Mouse (Mus musculus): ENCODE results near the gene Usp47. TPM values are rescaled to one million over a fixed set of nuclear protein-coding genes. Genes with fewer than 3 reads are reported as not detected.
A peak's percentile ranks its signal among the peaks of the same experiment; 100 is the strongest.

Gene Usp47
- polyA plus RNA-seq, 1 experiment from 2014 or later = 58.1 TPM

DNA sequence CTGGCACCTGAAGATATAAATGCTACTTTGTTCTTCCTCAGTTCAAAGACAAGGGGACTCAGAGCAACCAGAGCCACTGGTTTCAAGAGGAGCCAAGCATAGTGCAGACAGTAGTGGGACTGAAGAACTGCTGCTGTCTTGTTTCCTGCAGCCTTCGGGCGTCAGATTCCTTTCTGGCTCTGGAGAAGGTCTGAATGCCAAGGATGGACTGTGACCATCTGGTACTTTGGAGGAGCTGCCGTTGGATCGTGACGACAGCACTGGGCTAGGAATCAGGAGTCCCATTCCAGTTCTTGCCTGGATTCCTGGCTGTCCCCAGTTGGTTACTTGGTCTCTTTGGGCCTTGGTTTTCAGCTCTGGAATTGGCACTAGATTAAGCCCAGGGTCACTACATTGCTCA lies 11.2 kb upstream of the Usp47 start:
- Histone ChIP-seq H3K9ac (replicated peaks) (no peak overlapping the region), H3K4me2 (no peak overlapping the region), H3K9me3 (replicated peaks) (no peaks in the 10 kb centered on the region), H3K27me3 (replicated peaks) (no peaks in the 10 kb centered on the region), H3K4me1 (no peaks in the 10 kb centered on the region), H3K27ac (replicated peaks) (no peak overlapping the region), H3K4me3 (replicated peaks) (no peak overlapping the region), H3K36me3 (no peaks in the 10 kb centered on the region)
- WGBS = 85% methylated on average over 5 of the region's 5 CpGs
- no peak for ATAC-seq (ENCODE audit: low FRiP score)

- H3K4me1 ChIP-seq = no peaks in the 10 kb centered on the region
- no peak overlapping the region for H3K4me2 ChIP-seq
- no peak for ATAC-seq (ENCODE audit: low FRiP score)
- WGBS = 84% methylated on average over 6 of the region's 6 CpGs
- no peak overlapping the region for H3K27ac ChIP-seq (replicated peaks)
- H3K9ac ChIP-seq (replicated peaks) = no peak overlapping the region
- H3K4me3 ChIP-seq (replicated peaks) = no peak overlapping the region
- no peaks in the 10 kb centered on the region for H3K9me3 ChIP-seq (replicated peaks)
- H3K36me3 ChIP-seq = no peaks in the 10 kb centered on the region
- no peaks in the 10 kb centered on the region for H3K27me3 ChIP-seq (replicated peaks)
Measured at GRCm38 (mm10) chr7:112012621-112013177, 10.6 kb upstream of the Usp47 start.

GRCm38 (mm10) chr7:112014148-112014547 lies 9.2 kb upstream of the Usp47 start:
- Histone ChIP-seq H3K27ac (replicated peaks) (no peak overlapping the region), H3K4me2 (no peak overlapping the region), H3K9me3 (replicated peaks) (no peaks in the 10 kb centered on the region), H3K4me1 (no peaks in the 10 kb centered on the region), H3K9ac (replicated peaks) (no peak overlapping the region), H3K27me3 (replicated peaks) (no peaks in the 10 kb centered on the region), H3K36me3 (no peaks in the 10 kb centered on the region), H3K4me3 (replicated peaks) (no peak overlapping the region)
- 67% methylated on average over 2 of the region's 2 CpGs for WGBS
- ATAC-seq (ENCODE audit: low FRiP score) = no peak

DNA sequence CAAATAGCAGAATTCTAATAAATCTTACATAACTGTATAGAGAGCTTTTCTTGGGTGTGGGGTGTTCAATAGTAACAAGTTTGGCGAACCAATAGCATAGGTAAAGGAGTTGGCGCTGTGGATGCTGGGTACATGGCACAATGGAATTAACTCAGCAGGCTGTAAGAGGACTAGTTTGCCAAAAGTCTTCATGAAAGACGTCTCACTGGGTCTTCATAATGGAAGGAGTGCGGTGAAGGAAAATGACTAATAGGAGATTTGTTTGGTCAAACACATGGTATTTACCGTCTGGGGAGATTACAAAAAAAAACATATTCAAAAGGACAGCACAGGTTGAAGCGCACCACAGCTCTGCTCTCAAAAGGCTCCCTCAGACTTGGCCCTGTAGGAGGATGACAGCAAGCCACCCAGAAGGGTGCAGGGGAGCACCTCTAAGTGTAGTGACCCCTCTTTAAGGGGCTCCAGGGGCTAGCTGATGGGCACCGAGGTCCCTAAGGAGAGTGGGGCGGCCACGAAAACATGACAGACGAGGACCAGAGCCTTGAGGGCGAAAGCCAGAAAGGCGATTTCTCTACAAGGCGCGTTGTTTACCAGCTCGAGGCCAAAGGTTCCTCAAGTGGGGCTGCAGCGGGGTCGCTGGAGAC lies 676 bp upstream of the Usp47 start:
- peak; percentile 68 for ATAC-seq (ENCODE audit: low FRiP score)
- H3K9me3 ChIP-seq (replicated peaks) = no peaks in the 10 kb centered on the region
- peak overlapping the region; percentile 83 for H3K4me2 ChIP-seq
- H3K4me3 ChIP-seq (replicated peaks) = peak overlapping the region; percentile 65
- peak overlapping the region; percentile 75 for H3K9ac ChIP-seq (replicated peaks)
- 18% methylated on average over 17 of the region's 17 CpGs for WGBS
- peaks cover 36% of the 10 kb centered on the region for H3K4me1 ChIP-seq
- H3K27me3 ChIP-seq (replicated peaks) = no peaks in the 10 kb centered on the region
- peak overlapping the region; percentile 98 for H3K27ac ChIP-seq (replicated peaks)
- no peaks in the 10 kb centered on the region for H3K36me3 ChIP-seq

DNA sequence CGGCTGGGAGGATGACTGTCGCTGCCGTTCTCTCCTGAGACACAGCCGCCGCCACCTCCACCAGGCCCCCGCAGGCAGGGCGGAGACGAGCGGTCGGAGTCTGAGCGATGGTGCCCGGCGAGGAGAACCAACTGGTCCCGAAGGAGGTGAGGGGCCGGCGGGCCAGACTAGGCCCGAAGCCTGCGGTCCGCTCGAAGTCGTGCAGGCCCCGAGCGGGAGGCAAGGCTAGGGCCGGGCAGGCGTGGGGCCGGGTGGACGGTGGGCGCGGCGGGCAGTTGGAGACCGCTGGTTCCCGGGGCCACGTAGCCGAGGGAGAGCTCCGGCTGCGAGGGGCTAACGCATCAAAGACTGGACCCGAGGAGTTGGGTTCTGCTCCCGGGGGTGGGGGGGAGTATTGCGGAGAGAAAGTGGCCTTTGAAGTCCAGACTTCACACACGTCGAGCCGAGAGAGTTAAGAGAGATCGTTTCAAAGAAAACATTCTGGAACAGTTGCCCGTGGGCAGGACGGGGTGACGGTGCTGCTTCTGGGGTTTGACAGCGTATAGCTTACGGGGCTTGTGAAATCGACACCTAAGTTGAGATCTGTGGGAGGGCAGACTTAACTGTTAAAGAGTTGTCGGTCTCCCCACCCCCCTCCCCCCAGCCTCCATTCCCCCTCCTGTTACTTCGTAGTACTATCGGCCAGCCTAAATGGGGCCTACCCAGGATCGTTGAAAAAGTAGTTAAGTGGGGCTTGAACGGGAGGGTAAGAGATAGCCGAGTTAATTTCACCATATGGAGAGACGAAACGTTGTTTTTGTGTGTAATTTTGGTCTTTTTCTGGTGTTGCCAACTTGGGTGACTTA lies 519 bp downstream of the Usp47 start:
- Histone ChIP-seq H3K9me3 (replicated peaks) (no peaks in the 10 kb centered on the region), H3K27ac (replicated peaks) (peak overlapping the region; percentile 98), H3K4me3 (replicated peaks) (peak overlapping the region; percentile 65), H3K4me2 (peak overlapping the region; percentile 83), H3K4me1 (peaks cover 43% of the 10 kb centered on the region), H3K9ac (replicated peaks) (peak overlapping the region; percentile 75), H3K36me3 (no peaks in the 10 kb centered on the region), H3K27me3 (replicated peaks) (no peaks in the 10 kb centered on the region)
- peak; percentile 82 for ATAC-seq (ENCODE audit: low FRiP score)
- WGBS = under 1% methylated on average over 58 of the region's 58 CpGs

- WGBS = 32% methylated on average over 7 of the region's 7 CpGs
- Histone ChIP-seq H3K4me3 (replicated peaks) (peak overlapping the region; percentile 65), H3K27me3 (replicated peaks) (no peaks in the 10 kb centered on the region), H3K36me3 (no peaks in the 10 kb centered on the region), H3K9me3 (replicated peaks) (no peaks in the 10 kb centered on the region), H3K27ac (replicated peaks) (peak overlapping the region; percentile 98), H3K4me1 (peaks cover 46% of the 10 kb centered on the region), H3K4me2 (peak overlapping the region; percentile 83), H3K9ac (replicated peaks) (peak overlapping the region; percentile 75)
- ATAC-seq (ENCODE audit: low FRiP score) = no peak
Measured at GRCm38 (mm10) chr7:112024446-112024730, 1.1 kb downstream of the Usp47 start.

- Histone ChIP-seq H3K9ac (replicated peaks) (peak overlapping the region; percentile 75; the same call in 1 of the 2 replicates), H3K36me3 (no peaks in the 10 kb centered on the region), H3K27me3 (replicated peaks) (no peaks in the 10 kb centered on the region), H3K4me1 (peaks cover 46% of the 10 kb centered on the region), H3K9me3 (replicated peaks) (no peaks in the 10 kb centered on the region), H3K4me2 (peak overlapping the region; percentile 83), H3K4me3 (replicated peaks) (peak overlapping the region; percentile 65), H3K27ac (replicated peaks) (no peak overlapping the region)
- no peak for ATAC-seq (ENCODE audit: low FRiP score)
- WGBS = 28% methylated on average over 5 of the region's 5 CpGs
Measured at GRCm38 (mm10) chr7:112024856-112025255, 1.6 kb downstream of the Usp47 start.

DNA sequence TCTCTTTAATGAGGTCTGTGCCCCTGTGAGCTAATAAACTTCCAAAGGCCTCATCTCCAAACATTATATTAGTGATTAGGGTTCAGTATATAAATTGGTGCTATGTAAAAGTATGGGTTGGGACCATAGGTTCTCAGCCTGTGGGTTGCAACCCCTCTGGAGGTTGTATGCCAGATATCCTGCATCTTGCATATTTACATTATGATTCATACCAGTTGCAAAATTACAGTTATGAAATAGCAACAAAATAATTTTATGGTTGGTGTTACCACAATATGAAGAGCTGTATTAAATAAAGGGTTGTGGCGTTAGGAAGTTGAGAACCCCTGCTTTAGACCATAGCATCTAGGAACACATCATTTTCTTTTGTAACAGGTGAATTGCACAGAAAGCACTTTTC lies 7.3 kb downstream of the Usp47 start:
- Histone ChIP-seq H3K9ac (replicated peaks) (no peak overlapping the region), H3K4me2 (no peak overlapping the region), H3K9me3 (replicated peaks) (no peaks in the 10 kb centered on the region), H3K4me3 (replicated peaks) (no peak overlapping the region), H3K4me1 (peaks cover 30% of the 10 kb centered on the region), H3K27me3 (replicated peaks) (no peaks in the 10 kb centered on the region), H3K36me3 (no peaks in the 10 kb centered on the region), H3K27ac (replicated peaks) (no peak overlapping the region)
- no peak for ATAC-seq (ENCODE audit: low FRiP score)
- WGBS = 91% methylated on average over 1 of the region's 1 CpGs

DNA sequence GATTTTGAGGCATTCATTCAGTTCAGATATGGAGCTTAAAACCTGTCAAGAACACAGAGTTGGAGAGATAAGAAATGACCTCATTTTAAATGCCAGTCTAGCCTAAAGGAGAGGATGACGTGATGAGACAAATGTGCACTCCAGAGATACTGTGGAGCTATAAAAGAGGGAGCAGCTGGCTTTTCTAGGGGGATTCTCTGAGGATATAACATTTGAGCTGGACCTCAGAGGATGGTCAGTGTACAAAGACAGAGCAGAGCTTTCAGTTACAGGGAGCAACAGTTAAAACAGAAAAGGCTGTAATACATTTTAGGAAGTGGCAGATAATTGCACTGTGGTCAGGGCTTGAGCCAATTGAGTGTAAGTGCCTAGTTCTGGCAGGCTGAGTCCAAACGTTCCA lies 12.5 kb downstream of the Usp47 start:
- H3K4me1 ChIP-seq = peaks cover 4% of the 10 kb centered on the region; the same call in 1 of the 2 replicates
- no peaks in the 10 kb centered on the region for H3K27me3 ChIP-seq (replicated peaks)
- no peak for ATAC-seq (ENCODE audit: low FRiP score)
- H3K4me3 ChIP-seq (replicated peaks) = no peak overlapping the region
- no peak overlapping the region for H3K4me2 ChIP-seq
- H3K9ac ChIP-seq (replicated peaks) = no peak overlapping the region
- no peaks in the 10 kb centered on the region for H3K36me3 ChIP-seq
- H3K27ac ChIP-seq (replicated peaks) = no peak overlapping the region
- 20% methylated on average over 2 of the region's 2 CpGs for WGBS
- H3K9me3 ChIP-seq (replicated peaks) = no peaks in the 10 kb centered on the region

- H3K4me2 ChIP-seq = no peak overlapping the region
- H3K4me1 ChIP-seq = peaks cover 4% of the 10 kb centered on the region; the same call in 1 of the 2 replicates
- H3K27me3 ChIP-seq (replicated peaks) = no peaks in the 10 kb centered on the region
- no peak for ATAC-seq (ENCODE audit: low FRiP score)
- H3K9me3 ChIP-seq (replicated peaks) = no peaks in the 10 kb centered on the region
- no peak overlapping the region for H3K9ac ChIP-seq (replicated peaks)
- WGBS = 79% methylated on average over 1 of the region's 1 CpGs
- no peak overlapping the region for H3K4me3 ChIP-seq (replicated peaks)
- no peaks in the 10 kb centered on the region for H3K36me3 ChIP-seq
- no peak overlapping the region for H3K27ac ChIP-seq (replicated peaks)
Measured at GRCm38 (mm10) chr7:112036636-112037035, 13.3 kb downstream of the Usp47 start.

GRCm38 (mm10) chr7:112040271-112040670 lies 17.0 kb downstream of the Usp47 start:
- ATAC-seq (ENCODE audit: low FRiP score) = no peak
- Histone ChIP-seq H3K27me3 (replicated peaks) (no peaks in the 10 kb centered on the region), H3K4me1 (peaks cover 4% of the 10 kb centered on the region; the same call in 1 of the 2 replicates), H3K9ac (replicated peaks) (no peak overlapping the region), H3K4me3 (replicated peaks) (no peak overlapping the region), H3K27ac (replicated peaks) (no peak overlapping the region), H3K36me3 (no peaks in the 10 kb centered on the region), H3K4me2 (no peak overlapping the region), H3K9me3 (replicated peaks) (no peaks in the 10 kb centered on the region)

GRCm38 (mm10) chr7:112042758-112043157 lies 19.5 kb downstream of the Usp47 start:
- 80% methylated on average over 2 of the region's 2 CpGs for WGBS
- Histone ChIP-seq H3K27ac (replicated peaks) (no peak overlapping the region), H3K27me3 (replicated peaks) (no peaks in the 10 kb centered on the region), H3K36me3 (no peaks in the 10 kb centered on the region), H3K4me2 (no peak overlapping the region), H3K4me1 (0 out of 2 replicates have a peak, but pooled peaks cover 2% of the 10 kb centered on the region), H3K9me3 (replicated peaks) (no peaks in the 10 kb centered on the region), H3K4me3 (replicated peaks) (no peak overlapping the region), H3K9ac (replicated peaks) (no peak overlapping the region)
- no peak for ATAC-seq (ENCODE audit: low FRiP score)
